Mouse (Mus musculus) limb, embryonic 11.5 days (tissue): ENCODE data around the gene Gm8251. TPM values are rescaled to one million over a fixed set of nuclear protein-coding genes. Genes with fewer than 3 reads are reported as not detected.
"Not testable (repeated sequence)": the region's sequence is repeated elsewhere in the genome, so short reads cannot be mapped to it uniquely, and the experiment has no call there.

Source experiments
- ATAC-seq: fragments of 200-750 bp; cut with Nextera tagmentation; 2 replicates; pipeline ENCODE4 v1.8.0; 2017; ENCODE audit warnings: low read depth; ENCODE audit not compliant: insufficient number of reproducible peaks, low FRiP score, low TSS enrichment
- DNase-seq: peaks from one replicate; pipeline ENCODE4 v3.0.0-alpha.2; 2015; ENCODE audit warnings: low spot score
- H3K27ac ChIP-seq: fragments of 300-500 bp; sonication (generic); replicated peaks from 2 replicates; pipeline ENCODE4 v1.5.1; 2014; ENCODE audit warnings: low read depth, mild to moderate bottlenecking, low read length
- H3K27me3 ChIP-seq: fragments of 300-500 bp; sonication (generic); 2 replicates; pipeline ENCODE4 v1.6.1; 2014; ENCODE audit warnings: mild to moderate bottlenecking, low read length, mixed read lengths; ENCODE audit not compliant: control insufficient read depth, insufficient read depth
- H3K36me3 ChIP-seq: fragments of 300-500 bp; sonication (generic); 2 replicates; pipeline ENCODE4 v1.6.1; 2014; ENCODE audit warnings: mild to moderate bottlenecking, low read length, moderate library complexity, mixed read lengths; ENCODE audit not compliant: control insufficient read depth, insufficient read depth
- H3K4me1 ChIP-seq: fragments of 300-500 bp; sonication (generic); 2 replicates; pipeline ENCODE4 v1.6.1; 2014; ENCODE audit warnings: low read length, mixed read lengths; ENCODE audit not compliant: control insufficient read depth, insufficient read depth
- H3K4me2 ChIP-seq: fragments of 300-500 bp; sonication (generic); 2 replicates; pipeline ENCODE4 v1.6.1; 2014; ENCODE audit warnings: low read depth, mild to moderate bottlenecking, moderate library complexity; ENCODE audit not compliant: severe bottlenecking
- H3K4me3 ChIP-seq: fragments of 300-500 bp; sonication (generic); 2 replicates; pipeline ENCODE4 v1.5.1; 2014; ENCODE audit warnings: low read depth, low read length
- H3K9ac ChIP-seq: fragments of 300-500 bp; sonication (generic); 2 replicates; pipeline ENCODE4 v1.6.1; 2014; ENCODE audit warnings: mild to moderate bottlenecking, low read length
- H3K9me3 ChIP-seq: fragments of 300-500 bp; sonication (generic); 2 replicates; pipeline ENCODE4 v1.6.1; 2016; ENCODE audit warnings: low read length; ENCODE audit not compliant: control insufficient read depth
- WGBS: fragments of 180-500 bp; shearing (Covaris S2); extraction: QIAGEN DNeasy Blood & Tissue Kit; methylation state at CpG from one replicate; pipeline ENCODE4 v1.1.7; 2014; 5-methylcytosine and 5-hydroxymethylcytosine counted together
- polyA plus RNA-seq: library from polyadenylated mRNA; unstranded; fragments of >200 nt; fragmentation: Nextera tagmentation; extraction: Ambion mirVana; gene quantifications from 2 replicates; pipeline ENCODE4 v1.2.1, GENCODE M21; 2014

Gene Gm8251
- polyA plus RNA-seq, 1 experiment from 2014 or later, result 0.20 TPM

DNA sequence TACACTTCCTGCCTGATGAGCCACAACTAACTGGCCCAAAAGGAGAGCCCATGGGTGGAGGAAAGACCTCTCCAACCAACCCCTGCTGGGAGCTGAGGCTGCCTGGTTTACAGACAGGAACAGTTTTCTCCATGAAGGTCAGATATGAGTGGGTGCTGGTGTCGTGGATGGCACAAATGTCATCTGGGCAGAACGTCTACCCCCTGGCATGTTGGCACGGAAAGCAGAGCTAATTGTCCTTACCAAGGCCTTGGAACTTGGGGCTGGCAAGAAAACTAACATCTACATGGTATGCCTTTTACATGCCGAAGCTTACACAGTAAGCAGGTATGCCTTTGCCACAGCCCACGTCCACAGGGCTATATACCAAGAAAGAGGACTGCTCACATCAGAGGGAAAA lies 16.0 kb downstream of the Gm8251 start:
- not testable (repeated sequence) for DNase-seq, ATAC-seq
- WGBS, result 86% methylated on average over 5 of the region's 5 CpGs

GRCm38 (mm10) chr1:44042555-44042915 lies 19.2 kb downstream of the Gm8251 start:
- Histone ChIP-seq H3K27me3 (no peaks in the 10 kb centered on the region), H3K9ac (peak overlapping the region; percentile 53), H3K4me3 (peak overlapping the region; percentile 22), H3K27ac (no peak overlapping the region), H3K4me1 (no peaks in the 10 kb centered on the region), H3K4me2 (peak overlapping the region; percentile 40), H3K36me3 (no peaks in the 10 kb centered on the region), H3K9me3 (no peaks in the 10 kb centered on the region)
- DNase-seq (no peak), ATAC-seq (no peak)
- WGBS, result 2% methylated on average over 5 of the region's 6 CpGs

More for the DNA sequence above, 16.0 kb downstream of the Gm8251 start:
- H3K9me3 ChIP-seq, H3K9ac ChIP-seq, H3K27me3 ChIP-seq, H3K27ac ChIP-seq, H3K4me3 ChIP-seq, H3K36me3 ChIP-seq, H3K4me2 ChIP-seq, H3K4me1 ChIP-seq: not testable (repeated sequence)

DNA sequence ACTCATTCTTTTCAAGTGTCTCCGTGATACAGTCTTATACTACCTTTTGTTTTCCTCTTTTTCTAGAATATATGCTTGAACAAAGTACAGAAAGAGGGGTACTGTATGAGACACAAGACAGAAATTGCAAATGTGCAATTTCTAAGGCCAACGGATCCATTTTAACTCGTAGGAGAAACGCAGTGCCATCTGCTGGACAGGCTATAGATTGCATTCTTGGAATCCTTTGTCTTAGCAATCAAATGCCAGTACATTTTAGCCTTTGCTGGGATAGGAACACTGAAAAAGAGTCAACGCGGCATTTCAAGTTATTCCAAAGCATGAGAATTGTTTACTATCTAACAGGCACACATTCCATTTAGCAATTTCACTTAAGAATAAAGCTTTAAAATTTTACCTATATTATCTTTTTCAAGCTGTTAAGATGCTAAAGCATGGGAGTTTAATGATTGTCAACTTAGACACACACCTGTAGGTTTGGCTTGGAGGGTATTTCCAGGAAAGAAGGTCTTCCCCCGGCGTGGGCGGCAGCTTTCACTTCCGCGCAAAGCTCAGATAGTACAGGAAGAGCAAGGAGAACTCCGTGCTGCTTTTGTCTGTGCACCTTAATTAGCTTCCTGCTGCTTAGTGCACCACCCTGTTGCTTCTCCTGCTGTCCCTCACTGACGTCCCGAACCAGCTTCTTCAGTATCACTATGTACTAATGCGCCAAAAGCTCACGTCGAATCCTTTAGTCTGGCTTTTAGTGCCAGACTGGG lies 19.8 kb downstream of the Gm8251 start:
- ATAC-seq, result peak; percentile 54; the same call in 1 of the 2 replicates
- H3K4me1 ChIP-seq, result no peaks in the 10 kb centered on the region

GRCm38 (mm10) chr1:44032948-44033347 lies 28.8 kb downstream of the Gm8251 start:
- no peaks in the 10 kb centered on the region for H3K36me3 ChIP-seq
- no peaks in the 10 kb centered on the region for H3K4me1 ChIP-seq
- H3K4me3 ChIP-seq, result no peak overlapping the region
- 93% methylated on average over 5 of the region's 5 CpGs for WGBS
- H3K9me3 ChIP-seq, result no peaks in the 10 kb centered on the region
- H3K27me3 ChIP-seq, result no peaks in the 10 kb centered on the region
- ATAC-seq (no peak), DNase-seq (no peak)
- H3K4me2 ChIP-seq, result no peak overlapping the region
- H3K27ac ChIP-seq, result no peak overlapping the region
- no peak overlapping the region for H3K9ac ChIP-seq

More for the DNA sequence above, 19.8 kb downstream of the Gm8251 start:
- H3K36me3 ChIP-seq, result no peaks in the 10 kb centered on the region
- H3K9me3 ChIP-seq, result no peaks in the 10 kb centered on the region
- 2% methylated on average over 17 of the region's 17 CpGs for WGBS
- no peak overlapping the region for H3K27ac ChIP-seq
- peak overlapping the region; percentile 40 for H3K4me2 ChIP-seq
- DNase-seq, result peak; percentile 80
- no peaks in the 10 kb centered on the region for H3K27me3 ChIP-seq
- peak overlapping the region; percentile 53 for H3K9ac ChIP-seq
- H3K4me3 ChIP-seq, result peak overlapping the region; percentile 22

GRCm38 (mm10) chr1:44032213-44032612 lies 29.5 kb downstream of the Gm8251 start:
- Histone ChIP-seq H3K4me1 (no peaks in the 10 kb centered on the region), H3K36me3 (no peaks in the 10 kb centered on the region), H3K4me3 (no peak overlapping the region), H3K27ac (no peak overlapping the region), H3K27me3 (no peaks in the 10 kb centered on the region), H3K9ac (no peak overlapping the region), H3K9me3 (no peaks in the 10 kb centered on the region), H3K4me2 (no peak overlapping the region)
- 72% methylated on average over 2 of the region's 2 CpGs for WGBS
- DNase-seq (no peak), ATAC-seq (no peak)

DNA sequence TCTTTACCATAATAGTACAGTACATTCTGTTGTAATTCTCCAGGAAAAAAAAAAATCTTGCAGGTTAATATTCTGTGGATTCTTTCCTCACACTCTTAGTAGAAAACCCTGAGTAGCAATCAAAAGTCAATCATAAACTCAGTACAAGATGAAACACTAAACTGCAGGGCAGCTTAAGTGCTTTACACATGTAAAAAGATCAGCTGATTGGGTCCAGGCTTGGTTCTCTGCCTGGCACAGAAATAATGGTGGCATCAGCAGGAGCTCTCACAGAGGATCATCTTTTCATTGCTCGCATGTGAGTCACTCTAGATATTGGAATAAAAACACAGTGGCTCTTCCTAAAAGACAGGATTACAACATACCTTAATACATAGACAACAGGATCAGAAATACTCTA lies 34.1 kb downstream of the Gm8251 start:
- 88% methylated on average over 1 of the region's 1 CpGs for WGBS
- ATAC-seq (no peak), DNase-seq (no peak)
- no peaks in the 10 kb centered on the region for H3K9me3 ChIP-seq
- H3K36me3 ChIP-seq, result no peaks in the 10 kb centered on the region
- no peak overlapping the region for H3K9ac ChIP-seq
- H3K27me3 ChIP-seq, result no peaks in the 10 kb centered on the region
- no peak overlapping the region for H3K27ac ChIP-seq
- no peaks in the 10 kb centered on the region for H3K4me1 ChIP-seq
- H3K4me3 ChIP-seq, result no peak overlapping the region
- no peak overlapping the region for H3K4me2 ChIP-seq

GRCm38 (mm10) chr1:44022656-44023055 lies 39.1 kb downstream of the Gm8251 start:
- no peak overlapping the region for H3K4me3 ChIP-seq
- H3K4me2 ChIP-seq, result no peak overlapping the region
- H3K27me3 ChIP-seq, result no peaks in the 10 kb centered on the region
- H3K4me1 ChIP-seq, result no peaks in the 10 kb centered on the region
- H3K36me3 ChIP-seq, result no peaks in the 10 kb centered on the region
- WGBS, result 93% methylated on average over 1 of the region's 1 CpGs
- H3K9me3 ChIP-seq, result no peaks in the 10 kb centered on the region
- no peak for DNase-seq
- ATAC-seq, result no peak
- no peak overlapping the region for H3K27ac ChIP-seq
- no peak overlapping the region for H3K9ac ChIP-seq

- Histone ChIP-seq H3K27me3 (no peaks in the 10 kb centered on the region), H3K4me2 (no peak within 1 kb of the TSS), H3K27ac (no peak within 1 kb of the TSS), H3K9me3 (no peaks in the 10 kb centered on the region), H3K4me1 (no peaks in the 10 kb centered on the region), H3K36me3 (no peaks in the 10 kb centered on the region), H3K4me3 (no peak within 1 kb of the TSS), H3K9ac (no peak within 1 kb of the TSS)
- no peak for ATAC-seq
- DNase-seq, result no peak
Measured at GRCm38 (mm10) chr1:44019934-44020333, 41.8 kb downstream of the Gm8251 start, which contains the start of gene Mettl21c. Gene Mettl21c (minus strand): TSS chr1:44020034.

DNA sequence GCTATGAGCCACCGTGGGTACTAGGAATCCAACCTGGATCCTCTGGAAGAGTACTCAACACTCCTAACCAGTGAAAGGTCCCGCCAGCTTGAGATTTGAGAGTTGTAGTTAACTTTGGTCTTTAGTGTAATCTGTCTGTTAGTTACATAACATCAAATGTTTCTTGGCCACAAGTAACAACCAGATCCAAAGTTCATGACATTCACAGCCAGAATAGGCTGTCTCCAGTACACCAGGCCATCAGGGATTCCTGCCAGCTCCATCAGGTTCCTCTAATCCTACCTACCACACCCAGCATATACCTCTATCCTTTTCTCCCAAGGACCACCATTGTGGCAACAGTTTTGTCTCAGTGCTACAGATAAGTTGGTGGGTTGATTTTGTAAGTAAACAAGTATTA lies 46.2 kb downstream of the Gm8251 start:
- Histone ChIP-seq H3K9ac (no peak overlapping the region), H3K4me2 (no peak overlapping the region), H3K4me1 (no peaks in the 10 kb centered on the region), H3K4me3 (no peak overlapping the region), H3K27me3 (no peaks in the 10 kb centered on the region), H3K27ac (no peak overlapping the region), H3K36me3 (no peaks in the 10 kb centered on the region), H3K9me3 (no peaks in the 10 kb centered on the region)
- ATAC-seq (no peak), DNase-seq (no peak)
- WGBS, result 83% methylated on average over 2 of the region's 2 CpGs
